Mouse (Mus musculus) ES-Bruce4 (cell line): ENCODE data around the gene Parp14. TPM values are rescaled to one million over a fixed set of nuclear protein-coding genes. Genes with fewer than 3 reads are reported as not detected.

ENCODE experiments used
- H3K27ac ChIP-seq: 2 replicates; pipeline ENCODE4 v1.5.1; 2012; ENCODE audit warnings: low read length, inconsistent platforms; ENCODE audit not compliant: insufficient read depth
- H3K27me3 ChIP-seq: 2 replicates; pipeline ENCODE4 v1.6.1; 2012; ENCODE audit warnings: mild to moderate bottlenecking, low read length, inconsistent platforms; ENCODE audit not compliant: control insufficient read depth, poor library complexity, insufficient read depth, severe bottlenecking
- H3K36me3 ChIP-seq: 2 replicates; pipeline ENCODE4 v1.6.1; 2012; ENCODE audit warnings: inconsistent platforms, mild to moderate bottlenecking, low read length, moderate library complexity; ENCODE audit not compliant: control insufficient read depth, poor library complexity, insufficient read depth, severe bottlenecking
- H3K4me1 ChIP-seq: one replicate; pipeline ENCODE4 v1.8.1; 2011; ENCODE audit warnings: low read length; ENCODE audit not compliant: control insufficient read depth, insufficient read depth
- H3K4me3 ChIP-seq: 2 replicates; pipeline ENCODE4 v1.5.1; 2011; ENCODE audit warnings: low read depth, mild to moderate bottlenecking, low read length
- H3K9ac ChIP-seq: 2 replicates; pipeline ENCODE4 v1.6.1; 2012; ENCODE audit warnings: low read depth, mild to moderate bottlenecking, inconsistent platforms; ENCODE audit not compliant: poor library complexity, severe bottlenecking
- H3K9me3 ChIP-seq: replicated peaks from 2 replicates; pipeline ENCODE4 v1.6.1; 2012; ENCODE audit warnings: mild to moderate bottlenecking, low read length, inconsistent platforms; ENCODE audit not compliant: control insufficient read depth, poor library complexity, insufficient read depth, severe bottlenecking
- CTCF ChIP-seq: IDR thresholded peaks from one replicate; pipeline ENCODE4 v1.8.1; 2011; ENCODE audit warnings: low read depth, low read length
- EP300 ChIP-seq: IDR thresholded peaks from 2 replicates; pipeline ENCODE4 v1.6.1; 2011; ENCODE audit warnings: low read depth, low read length; ENCODE audit not compliant: insufficient read depth
- POLR2A ChIP-seq: IDR thresholded peaks from one replicate; pipeline ENCODE4 v1.8.1; 2011; ENCODE audit warnings: low read length; ENCODE audit not compliant: insufficient read depth
- polyA plus RNA-seq: library from polyadenylated mRNA; stranded (reverse); fragments of >200 nt; gene quantifications from 2 replicates; pipeline ENCODE4 v1.2.4, GENCODE M21; 2011; ENCODE audit warnings: low read depth; ENCODE audit not compliant: missing spikeins, insufficient read depth, insufficient read length

The Parp14 gene
- polyA plus RNA-seq, 1 experiment = 5.4 TPM

DNA sequence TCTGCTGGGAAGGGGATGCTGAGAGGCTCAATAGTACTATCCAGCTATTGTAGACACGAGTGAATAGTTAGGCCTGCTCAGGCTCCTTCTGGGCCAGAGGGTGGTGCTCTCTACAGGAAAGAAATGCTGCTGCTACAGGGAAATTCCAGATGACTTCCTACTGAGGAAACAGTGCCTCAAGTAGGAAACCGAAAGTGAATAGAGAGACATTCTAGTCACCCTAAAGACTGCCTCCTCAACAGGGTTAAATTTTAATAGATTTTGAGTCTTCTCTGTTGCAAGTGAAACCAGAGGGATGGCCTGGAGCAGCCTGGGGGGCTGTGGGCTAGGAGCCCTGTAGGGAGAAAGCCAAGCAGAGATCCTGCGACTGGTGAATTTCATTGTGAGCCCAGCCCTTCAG is 2.2 kb downstream of the Parp14 start:
- Histone ChIP-seq H3K9ac (no peak overlapping the region), H3K27me3 (no peaks in the 10 kb centered on the region), H3K4me3 (no peak overlapping the region), H3K27ac (peak overlapping the region; percentile 93), H3K36me3 (no peaks in the 10 kb centered on the region), H3K4me1 (peaks cover 10% of the 10 kb centered on the region), H3K9me3 (no peaks in the 10 kb centered on the region)
- TF ChIP-seq EP300 (0 out of 2 replicates have a peak, but pooled peaks have one; percentile 26), CTCF (peak; percentile 17), POLR2A (no peak)

DNA sequence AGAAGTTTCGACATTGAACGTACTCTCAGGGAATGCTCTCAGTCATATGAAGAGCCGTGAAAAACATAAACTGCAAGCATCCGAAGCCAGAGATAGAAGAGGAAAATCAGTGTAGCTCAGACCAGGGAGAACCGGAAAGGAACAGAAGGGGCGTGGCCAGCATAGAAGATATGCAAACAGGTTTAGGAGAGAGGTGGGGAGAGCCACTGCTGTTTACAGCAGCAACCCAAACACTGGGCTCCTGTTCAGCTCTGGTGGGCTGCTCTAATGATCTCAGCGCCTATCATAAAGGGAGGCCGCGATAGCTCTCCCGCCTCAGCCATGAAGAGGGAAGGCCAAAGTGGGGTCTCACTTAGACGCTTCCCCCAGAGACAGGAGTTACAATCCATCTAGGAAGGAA is 3.6 kb downstream of the Parp14 start:
- TF ChIP-seq POLR2A (peak; percentile 34), CTCF (no peak)
- peak overlapping the region; percentile 93; the same call in 1 of the 2 replicates for H3K27ac ChIP-seq

DNA sequence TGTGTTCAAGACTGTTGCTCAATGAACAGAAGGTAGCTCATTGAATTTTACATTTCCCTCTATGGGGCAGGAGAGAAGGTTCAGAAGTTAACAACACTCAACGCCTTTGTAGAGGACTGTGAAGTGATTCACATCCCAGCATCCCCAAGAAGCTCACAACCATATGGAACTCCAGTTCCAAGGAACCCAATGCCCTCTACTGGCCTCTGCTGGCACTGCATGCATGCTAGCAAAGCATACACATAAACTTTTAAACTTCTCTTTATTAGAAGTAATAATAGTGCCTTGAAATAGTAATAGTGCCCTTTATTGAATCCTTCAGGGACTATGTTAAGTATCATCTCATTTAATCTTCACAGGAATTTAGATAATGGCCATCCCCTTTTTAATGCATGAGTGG is 9.3 kb downstream of the Parp14 start:
- H3K27me3 ChIP-seq = no peaks in the 10 kb centered on the region
- H3K27ac ChIP-seq = no peak overlapping the region
- no peaks in the 10 kb centered on the region for H3K4me1 ChIP-seq
- TF ChIP-seq EP300 (no peak), CTCF (peak; percentile 45), POLR2A (no peak)
- no peak overlapping the region for H3K9ac ChIP-seq
- H3K4me3 ChIP-seq = no peak overlapping the region
- H3K9me3 ChIP-seq = no peaks in the 10 kb centered on the region
- H3K36me3 ChIP-seq = no peaks in the 10 kb centered on the region

More for the DNA sequence above, 3.6 kb downstream of the Parp14 start:
- no peaks in the 10 kb centered on the region for H3K36me3 ChIP-seq
- H3K27me3 ChIP-seq = no peaks in the 10 kb centered on the region
- H3K9me3 ChIP-seq = no peaks in the 10 kb centered on the region
- no peak overlapping the region for H3K4me3 ChIP-seq
- H3K9ac ChIP-seq = 0 out of 2 replicates have a peak overlapping the region, but pooled peaks have one; percentile 60
- peaks cover 10% of the 10 kb centered on the region for H3K4me1 ChIP-seq

DNA sequence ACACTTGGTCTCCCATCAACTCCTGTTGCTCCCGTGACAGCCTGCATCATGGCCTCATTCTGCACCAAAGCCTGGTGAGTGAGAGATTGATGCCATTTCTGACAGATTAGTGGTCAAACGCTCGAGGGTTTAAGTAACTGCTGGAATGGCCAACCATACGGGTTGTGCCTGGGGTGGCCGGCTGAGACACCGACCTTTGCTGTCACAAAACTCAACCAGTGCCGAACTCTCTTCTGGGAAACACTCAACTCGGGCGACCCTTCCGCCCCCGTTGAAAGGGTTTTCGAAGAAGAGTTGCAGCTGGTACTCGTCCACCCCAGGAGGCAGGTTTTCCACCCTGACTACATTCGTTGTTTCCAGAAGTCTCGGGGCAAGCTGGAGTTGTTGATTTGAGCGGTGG is 11.1 kb downstream of the Parp14 start:
- no peak overlapping the region for H3K4me3 ChIP-seq
- no peak overlapping the region for H3K9ac ChIP-seq
- TF ChIP-seq POLR2A (no peak), EP300 (no peak), CTCF (no peak)

DNA sequence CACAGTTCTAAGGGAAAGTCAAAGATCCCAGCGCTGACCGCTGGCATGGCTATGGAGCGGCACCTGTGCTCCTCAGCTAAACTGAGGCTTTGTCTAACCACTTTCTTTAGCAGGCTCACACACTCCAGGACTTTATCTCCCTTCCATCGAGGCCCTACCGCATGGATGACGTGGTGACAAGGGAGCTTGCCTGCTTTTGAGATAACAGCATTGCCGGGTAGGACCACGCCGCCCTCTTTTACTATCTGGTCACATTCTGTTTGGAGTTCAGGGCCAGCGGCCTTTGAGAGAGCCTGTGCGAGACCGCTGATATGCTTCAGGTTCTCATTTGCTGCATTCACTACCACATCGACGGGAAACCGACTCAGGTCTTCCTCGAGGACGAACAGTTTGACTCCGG is 14.6 kb downstream of the Parp14 start:
- H3K9ac ChIP-seq = no peak overlapping the region
- H3K4me3 ChIP-seq = no peak overlapping the region
- no peaks in the 10 kb centered on the region for H3K36me3 ChIP-seq
- no peaks in the 10 kb centered on the region for H3K9me3 ChIP-seq
- H3K4me1 ChIP-seq = no peaks in the 10 kb centered on the region
- no peak overlapping the region for H3K27ac ChIP-seq
- TF ChIP-seq POLR2A (no peak), CTCF (no peak)
- no peaks in the 10 kb centered on the region for H3K27me3 ChIP-seq

More for the DNA sequence above, 11.1 kb downstream of the Parp14 start:
- Histone ChIP-seq H3K9me3 (no peaks in the 10 kb centered on the region), H3K27me3 (no peaks in the 10 kb centered on the region), H3K36me3 (no peaks in the 10 kb centered on the region), H3K4me1 (no peaks in the 10 kb centered on the region), H3K27ac (no peak overlapping the region)

DNA sequence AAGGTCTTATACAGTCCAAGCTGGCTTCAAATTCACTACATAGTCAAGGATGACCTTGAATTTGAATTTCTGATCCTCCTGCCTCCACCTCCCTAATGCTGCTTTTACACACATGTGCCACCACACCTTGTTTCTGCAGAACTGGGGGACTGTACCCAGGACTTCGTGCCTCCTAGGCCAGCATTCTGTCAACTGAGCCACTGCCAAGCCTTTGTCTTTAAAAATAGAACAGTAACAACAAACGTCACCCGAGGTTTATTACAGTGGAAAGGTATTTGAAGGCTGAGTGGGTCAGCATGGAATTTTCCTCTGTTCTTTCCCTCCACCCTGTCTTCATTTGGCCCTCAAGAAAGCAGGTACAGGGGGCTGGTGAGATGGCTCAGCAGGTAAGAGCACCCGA is 15.5 kb downstream of the Parp14 start:
- no peak overlapping the region for H3K27ac ChIP-seq

More for the DNA sequence above, 15.5 kb downstream of the Parp14 start:
- H3K36me3 ChIP-seq = no peaks in the 10 kb centered on the region
- no peaks in the 10 kb centered on the region for H3K27me3 ChIP-seq
- H3K4me3 ChIP-seq = no peak overlapping the region
- H3K9ac ChIP-seq = no peak overlapping the region
- no peaks in the 10 kb centered on the region for H3K9me3 ChIP-seq
- no peak for TF ChIP-seq EP300
- TF ChIP-seq CTCF = no peak
- no peak for TF ChIP-seq POLR2A
- H3K4me1 ChIP-seq = no peaks in the 10 kb centered on the region
